Mouse (Mus musculus): ENCODE measurements around the gene C1qtnf4. TPM values are rescaled to one million over a fixed set of nuclear protein-coding genes. Genes with fewer than 3 reads are reported as not detected.
A peak's percentile ranks its signal among the peaks of the same experiment; 100 is the strongest.

The C1qtnf4 gene
- 100 to 1,000 TPM; 198 to 208 TPM for total RNA-seq (2021)
- long read RNA-seq, transcript C1qtnf4-201 (2 exons, 1,290 nt), result major isoform, 199 of 233 reads
- long read RNA-seq, partial matches to known transcripts, result 0 of 233 reads
- long read RNA-seq, other reads (novel, unspliced or antisense), result 34 of 233 reads

- DNase-seq (ENCODE audit: low spot score in 2 of 2), result peak; percentile 35 to 44
Observed at GRCm38 (mm10) chr2:90885218-90886041, at the start of gene C1qtnf4. TSS of gene C1qtnf4 (plus strand) at chr2:90885860.

- no peak for DNase-seq (ENCODE audit: low spot score in 2 of 2)
Observed at GRCm38 (mm10) chr2:90838621-90839020, 47.0 kb upstream of the C1qtnf4 start.

GRCm38 (mm10) chr2:90843666-90844065, 42.0 kb upstream of the C1qtnf4 start:
- DNase-seq (ENCODE audit: low spot score in 2 of 2), result peak; percentile 56 to 78

GRCm38 (mm10) chr2:90844262-90844661, 41.4 kb upstream of the C1qtnf4 start:
- DNase-seq (ENCODE audit: low spot score in 2 of 2), result no peak

- no peak for DNase-seq (ENCODE audit: low spot score in 2 of 2)
Observed at GRCm38 (mm10) chr2:90845234-90845633, 40.4 kb upstream of the C1qtnf4 start.

- no peak for DNase-seq (ENCODE audit: low spot score in 2 of 2)
Observed at GRCm38 (mm10) chr2:90846171-90846570, 39.5 kb upstream of the C1qtnf4 start.

- no peak for DNase-seq (ENCODE audit: low spot score in 2 of 2)
Observed at GRCm38 (mm10) chr2:90846597-90846954, 39.1 kb upstream of the C1qtnf4 start.

GRCm38 (mm10) chr2:90846955-90847680, 38.5 kb upstream of the C1qtnf4 start, which contains the start of gene Mtch2:
TSS of gene Mtch2 (plus strand) at chr2:90847155.
- DNase-seq (ENCODE audit: low spot score in 2 of 2), result peak; percentile 98

GRCm38 (mm10) chr2:90847681-90848050, 38.0 kb upstream of the C1qtnf4 start:
- DNase-seq (ENCODE audit: low spot score in 2 of 2), result peak in 1 of 2 experiments; percentile 31

GRCm38 (mm10) chr2:90848331-90848730, 37.3 kb upstream of the C1qtnf4 start:
- DNase-seq (ENCODE audit: low spot score in 2 of 2), result no peak

- no peak for DNase-seq (ENCODE audit: low spot score in 2 of 2)
Observed at GRCm38 (mm10) chr2:90850401-90850800, 35.3 kb upstream of the C1qtnf4 start.

GRCm38 (mm10) chr2:90861486-90861885, 24.2 kb upstream of the C1qtnf4 start:
- no peak for DNase-seq (ENCODE audit: low spot score in 2 of 2)

GRCm38 (mm10) chr2:90864184-90864583, 21.5 kb upstream of the C1qtnf4 start:
- no peak for DNase-seq (ENCODE audit: low spot score in 2 of 2)

GRCm38 (mm10) chr2:90866524-90866923, 19.1 kb upstream of the C1qtnf4 start:
- peak; percentile 81 to 93 for DNase-seq (ENCODE audit: low spot score in 2 of 2)

- peak; percentile 58 to 72 for DNase-seq (ENCODE audit: low spot score in 2 of 2)
Observed at GRCm38 (mm10) chr2:90870136-90870601, 15.5 kb upstream of the C1qtnf4 start.

GRCm38 (mm10) chr2:90871180-90871961, 14.3 kb upstream of the C1qtnf4 start:
- DNase-seq (ENCODE audit: low spot score in 2 of 2), result no peak

GRCm38 (mm10) chr2:90874025-90874424, 11.6 kb upstream of the C1qtnf4 start:
- DNase-seq (ENCODE audit: low spot score in 2 of 2), result no peak

- no peak for DNase-seq (ENCODE audit: low spot score in 2 of 2)
Observed at GRCm38 (mm10) chr2:90875239-90875638, 10.4 kb upstream of the C1qtnf4 start.

GRCm38 (mm10) chr2:90877584-90878259, 7.9 kb upstream of the C1qtnf4 start:
- DNase-seq (ENCODE audit: low spot score in 2 of 2), result peak in 1 of 2 experiments; percentile 63

- DNase-seq (ENCODE audit: low spot score in 2 of 2), result no peak
Observed at GRCm38 (mm10) chr2:90879419-90879818, 6.2 kb upstream of the C1qtnf4 start.
